Mouse (Mus musculus) urinary bladder, postnatal 36 days (tissue): ENCODE data around the gene Cyp2c68.
"Not testable (repeated sequence)": the region's sequence is repeated elsewhere in the genome, so short reads cannot be mapped to it uniquely, and the experiment has no call there.

Source experiments
- DNase-seq, 2 experiments: peaks; one replicate each; pipeline ENCODE4 v3.0.0; 2022; ENCODE audit warnings: low spot score in 2 of 2, mixed read lengths in 1 of 2

Gene Cyp2c68

GRCm38 (mm10) chr19:39740920-39741319 lies at the start of gene Cyp2c68:
Gene Cyp2c68, minus strand, starts transcription at chr19:39741054.
- DNase-seq, result no peak

DNA sequence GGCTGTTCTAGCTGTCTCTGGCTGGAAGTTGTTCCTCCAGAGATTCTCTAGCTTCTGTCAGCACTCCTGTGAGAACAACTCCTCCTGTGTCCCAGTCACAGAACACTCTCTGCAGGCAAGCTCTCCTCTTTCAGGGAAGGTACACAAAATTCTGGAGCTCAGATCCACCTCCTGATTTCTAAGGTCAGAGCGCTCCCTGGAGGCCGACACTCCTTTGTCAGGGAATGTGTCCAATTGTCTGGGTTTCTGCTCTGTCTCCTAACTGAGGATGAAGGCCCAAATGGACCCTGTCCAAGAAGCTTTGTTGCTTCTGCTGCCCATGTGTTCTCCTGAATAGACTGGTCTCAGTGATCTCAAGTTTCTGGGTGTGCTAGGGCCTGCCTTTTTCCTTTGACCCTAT lies 44.6 kb upstream of the Cyp2c68 start:
- DNase-seq, result not testable (repeated sequence)

GRCm38 (mm10) chr19:39745357-39745756 lies 4.5 kb upstream of the Cyp2c68 start:
- DNase-seq, result no peak

GRCm38 (mm10) chr19:39744361-39744760 lies 3.5 kb upstream of the Cyp2c68 start:
- not testable (repeated sequence) for DNase-seq

DNA sequence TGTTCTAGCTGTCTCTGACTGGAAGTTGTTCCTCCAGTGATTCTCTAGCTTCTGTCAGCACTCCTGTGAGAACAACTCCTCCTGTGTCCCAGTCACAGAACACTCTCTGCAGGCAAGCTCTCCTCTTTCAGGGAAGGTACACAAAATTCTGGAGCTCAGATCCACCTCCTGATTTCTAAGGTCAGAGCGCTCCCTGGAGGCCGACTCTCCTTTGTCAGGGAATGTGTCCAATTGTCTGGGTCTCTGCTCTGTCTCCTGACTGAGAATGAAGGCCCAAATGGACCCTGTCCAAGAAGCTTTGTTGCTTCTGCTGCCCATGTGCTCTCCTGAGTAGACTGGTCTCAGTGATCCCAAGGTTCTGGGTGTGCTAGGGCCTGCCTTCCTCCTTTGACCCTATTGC lies 29.7 kb downstream of the Cyp2c68 start:
- not testable (repeated sequence) for DNase-seq

- DNase-seq, result not testable (repeated sequence)
These were observed 75.2 kb downstream of the Cyp2c68 start for GRCm38 (mm10) chr19:39665650-39666049.

DNA sequence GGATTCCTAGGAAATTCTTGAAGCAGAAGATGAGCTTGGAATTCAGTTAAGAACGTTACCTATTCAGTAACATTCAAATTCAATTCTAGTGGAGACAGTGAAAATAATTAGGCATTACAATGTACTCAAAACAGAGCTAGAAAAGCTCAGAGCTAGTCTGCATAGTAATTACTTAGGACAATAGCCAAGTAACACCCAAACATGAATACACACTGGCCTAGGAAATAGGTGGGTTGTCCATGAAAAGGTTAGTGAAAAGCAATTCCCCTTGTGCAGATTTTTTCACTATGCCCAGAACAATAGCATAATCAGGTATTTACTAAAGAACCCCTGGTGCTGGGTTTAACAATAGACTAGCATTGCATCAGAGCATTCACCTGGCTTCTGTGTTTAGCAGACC lies 88.5 kb downstream of the Cyp2c68 start:
- no peak for DNase-seq

DNA sequence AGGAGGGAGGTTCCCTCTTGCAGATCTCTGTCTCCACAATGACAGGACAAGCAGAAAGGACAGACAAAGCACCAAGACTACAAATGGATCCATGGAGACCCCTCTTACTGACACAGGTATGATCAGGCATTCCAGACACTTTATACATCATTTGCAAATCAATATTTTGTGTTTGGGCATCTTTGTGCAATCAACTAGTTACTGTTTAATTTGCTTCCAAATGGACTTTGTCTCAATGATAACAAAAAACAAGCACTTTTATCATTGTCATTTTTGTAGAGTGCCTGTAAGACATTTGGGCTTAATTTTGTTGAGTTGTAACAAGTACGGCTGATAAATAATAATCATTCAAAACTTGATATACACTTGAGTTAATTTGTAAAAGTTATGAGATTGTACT lies 91.9 kb downstream of the Cyp2c68 start, which contains the start of gene Cyp2c67:
TSS of gene Cyp2c67 (minus strand) at position 114 of the 400 bp plus-strand sequence.
- DNase-seq, result no peak

- no peak for DNase-seq
These were observed 93.3 kb downstream of the Cyp2c68 start for GRCm38 (mm10) chr19:39647519-39647918.

DNA sequence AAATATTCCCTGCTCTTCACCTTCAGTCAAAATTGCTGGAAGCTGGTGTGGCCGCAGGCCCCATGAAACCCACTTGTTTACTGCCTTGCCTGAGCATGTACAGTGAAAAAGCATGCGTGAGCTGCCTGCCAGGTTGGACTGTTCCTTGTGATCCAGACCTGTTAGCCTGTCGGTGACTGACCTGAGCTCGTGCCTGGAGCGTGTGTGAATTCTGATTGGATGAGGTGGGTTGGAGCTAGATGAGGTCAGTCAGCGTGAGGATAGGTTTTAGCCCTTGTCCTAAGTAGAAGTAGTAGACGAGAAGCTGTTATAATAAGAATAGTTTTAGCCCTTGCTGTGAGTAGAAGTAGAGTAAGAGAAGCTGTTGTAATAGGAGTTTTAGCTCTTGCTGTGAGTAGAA lies 96.3 kb downstream of the Cyp2c68 start:
- DNase-seq, result not testable (repeated sequence)
